Mouse (Mus musculus) gastrocnemius, postnatal 36 days (tissue): ENCODE measurements at regions not wholly inside any gene's neighbourhood (a gene's known extent, or its start where the extent isn't known, plus 50 kb on each side); places are given as distances from the start of the nearest gene placed in this dataset.
A peak's percentile ranks its signal among the peaks of the same experiment; 100 is the strongest.

Experiments used
- DNase-seq, 2 experiments: peaks; one replicate each; pipeline ENCODE4 v3.0.0; 2022
- intact Hi-C: fragments of 180-260 bp; cut with DNase I; formaldehyde crosslinking; loops from one replicate; pipeline ENCODE4 v1.15.1; 2025

DNA sequence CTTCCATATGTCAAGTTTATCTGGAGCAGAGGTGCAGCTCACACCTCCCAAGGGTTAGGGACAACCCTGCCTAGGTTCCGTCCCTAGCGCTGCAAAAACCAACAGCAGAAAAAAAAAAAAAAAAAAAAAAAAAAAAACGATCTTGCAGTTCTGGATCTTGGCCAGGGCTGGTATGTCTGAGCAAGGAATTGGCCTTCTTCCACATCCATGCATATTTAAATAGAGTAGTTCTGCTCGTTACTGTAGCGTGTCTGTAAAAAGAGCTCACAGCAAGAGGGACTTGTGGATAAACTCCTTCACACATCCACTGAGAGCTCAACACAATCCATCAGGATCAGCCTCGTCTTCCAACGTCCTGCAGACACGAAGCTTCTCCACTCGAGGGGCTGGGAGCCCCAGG lies 639.4 kb upstream of the Adam5 start:
- DNase-seq: no peak
- intact Hi-C loops: no loop called here

DNA sequence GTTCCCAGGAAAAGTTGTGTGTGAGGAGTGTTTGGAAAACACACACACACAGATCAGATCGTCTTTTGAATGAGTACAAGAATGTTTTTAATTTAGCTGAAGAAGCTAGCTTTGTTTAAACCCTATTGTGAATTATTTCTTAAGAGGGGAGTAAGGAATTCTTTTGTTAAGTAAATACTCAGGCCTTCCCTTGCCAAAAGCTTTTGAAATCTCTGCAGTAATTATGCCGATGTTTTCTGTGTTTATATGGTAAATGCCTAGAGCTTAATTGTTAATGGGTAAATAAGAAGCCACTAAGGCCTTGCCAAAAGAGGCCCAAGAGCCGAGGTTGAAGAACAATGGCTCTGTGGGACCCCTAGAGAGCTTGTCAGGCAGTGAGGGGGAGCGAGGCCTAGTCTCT lies 638.3 kb upstream of the Adam5 start:
- intact Hi-C loops: no loop called here
- DNase-seq: no peak

DNA sequence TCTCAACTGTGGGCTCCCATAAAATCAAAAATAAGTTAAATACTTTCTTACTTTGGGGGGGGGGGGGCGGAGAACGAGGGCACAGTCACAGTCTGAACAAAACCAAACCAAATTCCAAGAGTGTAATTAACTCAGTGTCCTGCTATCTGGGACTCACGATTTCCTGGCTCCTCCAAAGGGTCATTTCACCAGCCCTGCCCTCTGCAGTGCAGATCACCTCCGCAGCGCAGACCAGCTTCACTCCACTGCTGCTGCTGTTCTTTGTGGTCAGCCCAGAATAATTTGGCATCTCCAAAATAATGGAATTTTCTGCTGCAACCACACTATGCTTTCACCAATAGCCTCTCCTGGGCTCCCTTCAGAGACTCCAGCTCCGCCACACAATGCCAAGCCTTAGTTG lies 631.5 kb upstream of the Adam5 start:
- DNase-seq: no peak
- intact Hi-C loops: no loop called here

DNA sequence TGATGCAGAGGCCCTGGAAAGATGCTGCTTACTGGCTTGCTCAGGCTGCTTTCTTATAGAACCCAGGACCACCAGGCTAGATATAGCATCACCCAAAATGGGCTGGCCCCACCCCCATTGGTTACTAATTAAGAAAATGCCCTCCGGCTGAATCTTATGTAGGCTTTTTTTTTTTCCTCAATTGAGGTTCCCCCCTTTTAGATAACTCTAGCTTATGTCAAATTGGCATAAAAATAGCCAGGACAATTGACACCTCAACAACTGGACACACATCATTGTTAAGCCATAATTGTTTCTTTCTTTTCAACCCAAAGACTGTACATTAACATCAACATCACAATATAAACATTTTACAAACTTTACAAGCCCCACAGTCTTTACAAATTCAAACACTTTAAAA lies 630.8 kb upstream of the Adam5 start:
- intact Hi-C loops: no loop called here

DNA sequence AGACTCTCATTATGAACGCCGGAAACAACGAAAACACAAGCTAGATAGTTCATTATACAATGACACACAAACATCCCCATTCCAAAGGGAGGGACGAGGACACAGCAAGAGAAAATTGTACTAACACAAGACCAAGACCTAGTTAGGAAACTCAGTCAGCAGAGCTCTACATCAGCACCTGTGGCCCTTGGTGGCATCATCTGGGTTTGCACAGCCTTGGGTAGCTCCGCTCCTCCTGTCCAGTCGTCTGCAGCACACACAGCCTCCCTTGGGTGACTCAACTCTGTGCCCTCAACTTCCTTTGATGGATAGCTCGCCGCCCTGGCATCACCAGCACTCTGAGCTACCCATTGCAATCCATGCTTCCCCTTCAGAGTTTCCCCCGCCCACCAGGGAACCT lies 629.7 kb upstream of the Adam5 start:
- intact Hi-C loops: no loop called here

More for the DNA sequence above, 630.8 kb upstream of the Adam5 start:
- no peak for DNase-seq

DNA sequence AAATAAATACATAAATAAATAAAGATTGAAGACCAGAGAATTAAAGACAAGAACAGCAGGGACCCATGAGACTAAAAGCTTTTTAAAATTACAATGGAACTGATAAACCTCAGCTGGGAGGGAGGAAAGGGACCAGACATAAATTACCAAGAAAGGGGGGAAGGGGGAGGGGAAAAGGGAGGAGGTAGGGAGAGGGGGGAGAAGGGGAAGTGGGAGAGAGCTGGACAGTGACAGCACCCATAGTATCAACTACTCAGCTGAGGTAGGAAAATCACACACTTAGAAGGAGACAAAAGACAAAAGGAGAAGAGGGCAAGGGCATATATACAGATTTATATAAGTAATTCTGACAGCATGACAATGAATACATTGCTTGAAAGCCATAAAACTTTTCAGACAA lies 626.4 kb upstream of the Adam5 start:
- DNase-seq: no peak
- intact Hi-C loops: no loop called here

More for the DNA sequence above, 629.7 kb upstream of the Adam5 start:
- DNase-seq: no peak

DNA sequence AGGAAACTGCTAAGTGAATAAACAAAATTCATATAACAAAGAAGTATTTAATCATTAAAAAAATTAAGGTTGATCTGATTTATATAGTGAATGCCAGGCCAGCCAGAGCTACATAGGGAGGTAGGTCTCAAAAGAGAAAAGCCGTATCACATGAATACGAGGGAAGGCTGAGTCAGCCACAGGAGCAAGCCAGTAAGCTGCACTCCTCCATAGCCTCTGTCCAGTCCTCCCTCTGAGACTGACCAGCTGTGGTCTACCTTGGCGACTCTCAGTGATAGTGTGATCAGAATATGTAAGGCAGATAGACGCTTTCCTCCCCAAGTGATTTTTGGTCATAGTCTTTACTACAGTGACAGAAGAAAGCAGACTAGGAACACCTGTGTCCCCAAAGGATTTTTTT lies 625.4 kb upstream of the Adam5 start:
- intact Hi-C loops: no loop called here
- DNase-seq: no peak

DNA sequence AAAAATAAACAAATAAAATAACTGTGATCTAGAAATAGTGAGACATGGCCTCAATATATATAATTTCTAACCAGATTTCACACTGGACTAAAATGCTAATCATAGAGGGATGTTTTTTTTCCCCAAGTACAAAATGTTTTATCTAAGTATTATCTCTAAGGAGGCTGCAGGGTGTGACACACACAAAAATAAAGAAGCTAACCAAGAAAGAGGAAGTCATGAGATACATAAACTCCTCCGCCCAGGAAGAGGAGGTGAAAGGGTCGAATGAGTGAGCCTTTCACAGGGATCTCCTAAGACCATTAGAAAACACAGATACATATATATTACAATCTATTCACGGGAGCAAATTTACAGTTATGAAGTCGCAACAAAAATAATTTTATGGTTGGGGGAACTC lies 623.7 kb upstream of the Adam5 start:
- intact Hi-C loops: no loop called here
- no peak for DNase-seq

DNA sequence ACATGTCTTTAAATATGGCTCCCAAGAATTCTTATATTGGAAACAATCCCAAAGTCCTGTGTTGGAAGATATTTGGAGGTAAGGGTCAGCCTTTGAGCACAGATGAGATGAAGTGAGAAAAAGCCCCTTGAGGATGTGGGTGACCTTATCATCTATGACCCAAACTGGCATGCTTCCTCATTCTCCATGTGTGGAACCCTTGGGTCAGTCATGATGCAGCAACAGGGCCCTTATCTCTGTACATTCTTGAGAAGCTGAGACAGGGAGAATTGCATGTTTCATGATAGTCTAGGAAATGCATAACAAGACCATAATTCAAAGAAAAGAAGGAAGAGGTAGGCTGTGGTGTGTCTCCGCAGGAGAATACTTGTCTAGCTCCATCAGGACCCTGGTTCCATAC lies 621.8 kb upstream of the Adam5 start:
- intact Hi-C loops: no loop called here
- DNase-seq: no peak

DNA sequence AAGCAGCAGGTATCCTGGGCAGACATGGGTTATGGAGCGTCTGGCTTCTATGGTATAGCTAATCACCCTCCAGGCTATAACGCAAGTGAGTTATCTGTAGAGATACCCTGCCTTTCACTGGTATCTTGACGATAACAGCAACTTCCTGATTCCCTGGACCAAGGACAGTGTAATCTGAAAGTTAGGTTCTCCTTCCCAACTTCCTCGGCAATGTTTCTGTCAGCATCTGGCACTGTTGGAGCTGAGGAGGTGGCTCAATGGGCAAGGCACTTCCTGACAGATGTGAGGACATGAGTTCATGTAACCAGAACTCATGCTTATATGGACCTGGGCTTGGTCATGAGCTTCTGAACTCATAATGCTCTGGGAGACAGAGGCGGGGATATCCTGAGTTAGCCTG lies 620.9 kb upstream of the Adam5 start:
- DNase-seq: no peak

DNA sequence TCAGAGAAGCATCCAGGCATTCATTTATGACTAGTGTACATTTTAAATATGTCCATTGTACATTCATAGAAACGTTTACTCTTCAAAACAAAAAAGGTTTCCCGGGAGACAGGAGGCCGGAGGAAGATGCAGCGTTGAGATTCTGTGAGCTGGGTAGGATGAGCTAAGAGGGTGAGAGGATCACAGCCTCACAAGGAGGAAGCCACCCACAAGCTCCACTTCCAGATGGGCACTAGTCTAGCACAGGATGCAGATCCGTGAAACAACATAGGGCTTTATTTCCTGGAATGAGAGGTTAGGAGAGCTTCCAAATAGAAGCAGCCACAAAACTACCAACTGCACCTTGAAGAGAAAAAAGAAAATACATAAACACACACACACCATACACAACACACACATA lies 619.4 kb upstream of the Adam5 start:
- intact Hi-C loops: no loop called here
- no peak for DNase-seq

More for the DNA sequence above, 620.9 kb upstream of the Adam5 start:
- intact Hi-C loops: no loop called here

DNA sequence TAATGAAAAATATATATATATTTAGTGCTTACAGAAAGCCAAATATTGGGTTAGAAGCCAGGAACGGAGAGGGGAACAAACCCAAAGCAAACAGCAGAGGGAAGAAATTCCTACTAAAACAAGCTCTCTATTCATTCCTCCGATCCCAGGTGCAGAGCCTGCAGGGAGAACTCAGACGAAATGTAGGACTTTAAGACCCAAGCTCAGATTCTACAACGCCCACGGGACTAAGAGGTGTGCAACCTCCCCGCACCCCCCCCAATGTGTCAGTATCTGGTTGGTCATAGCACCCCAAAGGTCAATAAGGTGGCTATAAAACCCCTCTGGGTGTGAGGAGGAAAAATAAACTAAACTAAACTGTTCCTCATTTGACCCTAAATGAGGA lies 616.9 kb upstream of the Adam5 start:
- intact Hi-C loops: no loop called here
- DNase-seq: no peak

DNA sequence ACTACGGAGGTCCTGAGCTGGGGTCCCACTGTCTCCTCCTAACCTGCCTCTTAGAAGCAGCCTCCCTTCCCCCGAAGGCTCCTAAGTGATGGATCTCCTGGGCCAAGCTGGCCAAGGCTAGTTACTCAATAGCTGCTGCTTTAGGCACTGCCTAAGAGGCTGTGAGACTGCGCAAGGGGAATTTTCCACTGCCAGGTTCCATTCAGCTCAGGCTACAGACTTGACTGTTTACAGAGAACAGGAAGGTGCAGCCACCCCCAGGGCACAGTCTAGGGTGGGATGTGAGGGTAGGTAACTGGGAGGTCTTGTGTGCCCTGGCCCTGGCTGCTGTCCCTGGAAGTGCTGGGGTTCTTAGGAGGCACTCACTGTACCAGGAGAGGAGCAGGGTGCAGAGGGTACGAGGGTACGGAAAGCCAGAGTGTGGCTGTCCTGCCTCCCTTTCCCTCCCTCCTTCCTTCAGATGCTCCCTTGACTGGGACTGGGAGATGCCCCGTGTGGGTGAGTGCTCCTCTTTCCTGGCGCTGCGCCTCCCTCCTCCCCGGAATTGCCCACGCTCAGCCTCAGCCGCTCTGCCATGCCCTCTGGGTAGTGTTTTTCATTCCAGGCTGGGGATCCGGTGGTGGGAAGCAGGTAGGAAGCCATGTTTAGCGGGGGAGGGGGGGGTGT lies 616.4 kb upstream of the Adam5 start:
- intact Hi-C loops: no loop called here
- peak; percentile 27 to 28 for DNase-seq

DNA sequence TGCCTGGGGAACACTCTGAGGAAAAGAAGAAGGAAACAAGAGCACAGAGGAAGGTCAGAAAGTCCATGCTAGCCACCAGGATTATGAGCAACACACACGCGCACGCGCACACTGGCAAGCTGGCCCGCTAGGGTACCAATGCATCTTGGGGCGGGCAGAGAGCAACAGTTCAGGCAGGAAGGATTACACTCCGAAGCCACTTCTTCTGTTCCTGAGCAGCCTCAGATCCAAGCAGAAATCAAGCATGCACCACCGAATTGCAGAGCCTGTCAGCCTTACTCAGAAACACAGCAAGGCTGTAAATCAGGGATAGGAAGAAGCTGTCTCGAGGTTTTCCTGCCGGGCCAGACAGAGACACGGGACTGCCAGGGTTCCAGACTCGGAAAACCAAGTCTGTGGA lies 615.8 kb upstream of the Adam5 start:
- peak; percentile 30 for DNase-seq
- intact Hi-C loops: no loop called here

DNA sequence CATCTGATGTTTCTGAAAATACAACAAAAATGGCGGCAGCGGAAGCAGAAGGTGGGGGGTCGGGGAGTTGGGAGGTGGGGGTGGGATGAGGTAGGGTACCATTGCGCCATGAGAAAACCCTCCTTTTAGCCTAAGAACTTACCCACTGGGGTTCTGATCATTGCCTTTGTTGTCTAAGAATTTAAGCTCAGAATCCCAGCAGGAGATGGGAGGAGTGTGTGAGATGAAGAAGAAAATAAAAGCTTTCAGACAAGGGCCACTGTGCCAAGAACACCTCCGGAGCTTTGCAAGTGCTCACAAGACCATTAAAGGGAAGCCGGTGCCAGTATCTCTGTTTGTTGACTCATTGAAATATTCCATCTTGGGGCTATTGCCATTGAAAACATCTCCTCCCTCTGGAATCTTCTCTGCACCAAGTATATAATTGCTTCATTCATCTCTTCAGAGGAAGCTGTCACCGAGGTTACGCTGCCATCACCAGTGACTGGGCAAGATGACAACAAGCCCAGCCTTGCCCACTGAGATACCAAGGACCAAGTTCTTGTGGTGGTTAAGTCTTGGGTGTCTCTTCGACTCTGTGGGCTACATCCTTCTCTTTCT lies 614.0 kb upstream of the Adam5 start:
- intact Hi-C loops: no loop called here
- DNase-seq: no peak

DNA sequence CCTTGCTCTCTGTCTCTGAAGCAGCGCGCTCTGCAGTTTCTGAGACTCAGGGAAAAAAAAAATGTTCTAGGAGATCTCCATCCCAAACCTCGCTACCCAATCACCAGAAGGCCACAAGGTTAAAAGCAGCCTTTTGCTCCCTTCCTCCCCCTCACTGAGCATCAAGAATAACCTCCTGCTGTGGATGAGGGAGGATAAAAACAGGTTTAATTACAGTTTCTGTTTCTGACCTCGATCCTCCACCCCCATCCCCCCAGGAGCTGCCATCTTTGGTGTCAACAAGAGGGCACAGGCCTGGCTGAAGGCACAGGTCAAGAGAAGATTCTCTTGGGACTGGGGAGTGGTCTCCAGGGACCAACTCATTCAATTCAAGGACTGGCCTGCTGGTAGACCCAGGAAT lies 613.0 kb upstream of the Adam5 start:
- DNase-seq: no peak
- intact Hi-C loops: no loop called here

DNA sequence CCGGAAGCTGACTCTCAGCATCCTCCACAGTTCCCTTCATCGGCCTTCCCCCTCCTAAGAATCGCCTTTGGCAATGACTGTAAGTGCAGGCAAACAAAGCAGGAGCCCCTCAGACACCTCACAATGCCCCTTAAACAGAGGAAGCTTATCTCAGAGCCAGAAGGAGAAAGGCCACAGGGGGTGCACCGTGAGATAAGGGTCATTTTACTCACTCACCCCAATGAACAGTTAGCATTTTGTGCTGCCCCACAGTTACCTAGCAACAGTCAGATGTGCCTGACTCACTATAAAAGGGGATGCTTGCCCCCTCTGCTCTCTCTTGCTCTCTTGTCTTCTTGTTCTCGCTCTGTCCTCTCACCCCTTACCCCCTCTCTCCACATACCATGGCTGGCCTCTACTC lies 606.4 kb upstream of the Adam5 start:
- intact Hi-C loops: no loop called here
- no peak for DNase-seq

DNA sequence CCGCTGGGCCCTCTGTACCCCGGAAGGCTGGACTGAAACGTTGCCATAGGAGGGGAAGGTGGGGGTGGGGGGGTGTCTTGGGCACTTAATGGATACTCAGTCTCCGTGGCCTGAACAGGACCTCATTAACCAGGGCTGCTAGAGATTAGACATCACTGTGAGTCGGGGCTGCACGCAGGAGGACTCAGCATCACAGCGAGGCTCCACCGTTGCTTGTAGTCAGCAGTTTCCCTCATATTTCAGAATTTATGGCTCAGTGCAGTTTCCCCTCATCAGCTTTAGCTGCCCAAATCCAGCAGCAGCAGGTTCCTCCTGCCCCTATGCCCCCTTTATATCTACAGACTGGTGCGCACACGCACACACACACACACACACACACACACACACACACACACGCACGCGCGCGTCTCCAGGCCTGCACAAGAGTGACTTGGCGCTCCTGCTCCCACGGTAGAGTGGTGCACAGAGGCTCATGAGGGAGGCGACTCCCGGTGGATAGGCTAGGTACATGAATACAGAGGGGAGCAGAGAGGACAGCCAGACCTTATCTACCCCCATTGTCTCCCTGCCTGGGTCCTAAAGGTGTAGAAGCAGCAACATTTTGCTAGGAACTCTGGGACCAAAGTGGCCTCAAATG lies 605.8 kb upstream of the Adam5 start:
- intact Hi-C loops: no loop called here
- DNase-seq: no peak

DNA sequence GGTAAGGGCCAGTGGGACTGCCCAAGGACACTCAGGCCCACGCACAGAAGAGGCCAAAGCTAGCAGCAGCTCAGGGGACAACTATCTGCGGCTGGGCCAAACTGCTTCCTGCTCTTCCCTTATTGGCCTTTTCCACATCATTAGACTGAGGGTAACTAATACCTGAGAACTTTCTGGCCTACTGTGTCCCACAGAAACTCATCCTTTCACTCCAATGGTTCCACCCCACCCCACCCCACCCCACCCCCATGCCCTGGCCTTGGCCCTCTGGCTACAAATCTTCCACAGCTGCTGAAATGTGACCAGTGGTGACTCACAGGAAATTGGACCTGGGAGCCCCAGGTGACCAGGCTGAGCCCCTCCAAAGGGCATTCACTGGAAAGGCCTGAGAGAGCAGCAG lies 604.6 kb upstream of the Adam5 start:
- no peak for DNase-seq
- intact Hi-C loops: no loop called here

DNA sequence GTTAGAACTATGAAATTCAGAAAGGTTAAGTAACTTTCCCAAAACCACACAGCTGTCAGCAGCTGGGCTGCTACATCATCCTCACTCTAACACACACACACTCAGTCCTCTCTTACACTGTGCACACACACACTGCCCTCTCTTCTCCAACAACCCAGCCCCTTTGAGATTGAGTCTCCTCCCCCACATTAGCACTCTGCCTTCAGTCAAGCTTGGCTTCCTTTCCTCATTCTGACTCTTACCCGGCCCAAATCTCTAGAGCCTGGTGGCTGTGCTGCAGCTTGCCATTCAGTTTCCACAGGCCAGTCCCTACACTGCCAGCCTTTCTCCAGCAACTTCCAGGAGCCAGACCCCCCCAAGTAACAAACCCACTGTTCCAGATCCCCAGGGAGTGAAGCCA lies 602.0 kb upstream of the Adam5 start:
- intact Hi-C loops: no loop called here

DNA sequence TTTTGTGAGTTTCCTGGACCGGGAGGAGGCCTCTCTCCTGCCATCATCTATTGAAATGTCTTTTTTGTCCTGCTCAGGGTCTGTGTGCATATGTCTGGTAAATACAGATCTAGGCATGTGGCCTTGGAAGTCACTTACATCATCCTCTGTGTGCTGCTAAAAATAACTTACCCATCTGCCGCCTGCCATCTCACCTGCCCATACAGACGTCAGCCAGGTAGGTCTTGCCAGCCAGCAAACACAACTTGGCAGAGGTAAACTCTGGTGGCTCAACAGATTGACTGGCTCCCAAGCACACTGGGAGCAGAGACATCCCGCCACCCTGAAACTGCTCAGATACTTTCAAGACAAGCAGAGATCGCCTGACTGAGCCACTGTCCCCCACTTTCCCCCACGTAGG lies 597.3 kb upstream of the Adam5 start:
- DNase-seq: no peak
- intact Hi-C loops: no loop called here

More for the DNA sequence above, 602.0 kb upstream of the Adam5 start:
- DNase-seq: no peak

DNA sequence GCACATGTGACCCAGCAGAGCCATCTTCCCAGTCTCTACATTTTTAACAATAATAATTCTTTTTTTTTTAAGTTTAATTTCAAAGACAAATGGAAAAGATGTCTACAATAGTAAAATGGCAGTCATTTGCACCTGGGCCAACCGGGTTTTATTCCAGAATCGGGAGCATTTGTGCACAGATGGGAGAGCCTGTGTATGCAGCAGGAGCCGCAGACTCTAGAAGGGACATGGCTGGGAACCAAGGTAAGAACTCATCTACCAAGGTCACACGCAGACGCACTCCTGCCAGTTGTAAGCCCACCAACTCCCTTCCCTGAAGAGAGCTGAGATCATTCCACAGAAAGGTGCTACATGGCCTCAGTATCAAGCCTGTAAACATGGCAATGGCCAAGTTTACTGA lies 586.4 kb upstream of the Adam5 start:
- DNase-seq: no peak
- intact Hi-C loops: no loop called here
